Mouse (Mus musculus): Measurements from ENCODE around the gene Fto.

GRCm38 (mm10) chr8:91684596-91685317, 371.4 kb downstream of the Fto start:
- TF ChIP-seq CTCF (conservative IDR thresholded peaks at IDR 0.05; ENCODE audit: low read length) (no peak), POU5F1 (IDR thresholded peaks at IDR 0.05; ENCODE audit: borderline replicate concordance, low read length) (no peak)
